Mouse (Mus musculus): ENCODE results near the gene Sparcl1.

GRCm38 (mm10) chr5:104035824-104036223 lies 77.7 kb downstream of the Sparcl1 start:
- no peak for TF ChIP-seq CTCF (IDR thresholded peaks at IDR 0.05; ENCODE audit: low read depth)
- no peak for TF ChIP-seq EP300 (optimal IDR thresholded peaks at IDR 0.05)
